Comparison of ENCODE assay signal across 11 mouse cellular contexts in genomic region chr11:71799206-71799605, GRCm38 (mm10).
"Had no signal": no experiment of that assay in that cellular context is flagged by ENCODE, and none has a peak within 500 bp of the region (broad histone marks: within the 10 kb centered on the region; RNA-seq: fewer than 3 reads in every experiment).

No protein-coding gene starts in this region.

- DNase-seq: kidney, postnatal 10 days; kidney, postnatal 36 days; layer of hippocampus, postnatal 36 days; liver, embryonic 13.5 days; lung, adult 2 months; lung, postnatal 14 days; lung, postnatal 4 days; midbrain, embryonic 14.5 days; thymus, adult 2 months; thymus, postnatal 14 days; thymus, postnatal 4 days had no signal
